Mouse (Mus musculus) liver, embryonic 14.5 days (tissue): ENCODE measurements around the gene Rcsd1. TPM values are rescaled to one million over a fixed set of nuclear protein-coding genes. Genes with fewer than 3 reads are reported as not detected.

Experiments
- ATAC-seq: fragments of 200-750 bp; cut with Nextera tagmentation; 2 replicates; pipeline ENCODE4 v1.8.0; 2017; ENCODE audit warnings: moderate number of reproducible peaks, mild to moderate bottlenecking, moderate library complexity; ENCODE audit not compliant: insufficient read depth
- DNase-seq, 3 experiments: peaks; one replicate each; pipeline ENCODE4 v3.0.0-alpha.2; 2012 to 2013; ENCODE audit warnings: low read depth in 3 of 3, low spot score in 3 of 3
- H3K27ac ChIP-seq: fragments of 300-500 bp; sonication (generic); 2 replicates; pipeline ENCODE4 v1.5.1; 2014; ENCODE audit warnings: moderate library complexity, mild to moderate bottlenecking, control low read depth, inconsistent platforms
- H3K27me3 ChIP-seq: fragments of 300-500 bp; sonication (generic); 2 replicates; pipeline ENCODE4 v1.6.1; 2014; ENCODE audit warnings: mild to moderate bottlenecking, low read length, moderate library complexity; ENCODE audit not compliant: control insufficient read depth, insufficient read depth
- H3K36me3 ChIP-seq: fragments of 300-500 bp; sonication (generic); replicated peaks from 2 replicates; pipeline ENCODE4 v1.6.1; 2014; ENCODE audit warnings: low read depth; ENCODE audit not compliant: control insufficient read depth, insufficient read depth
- H3K4me1 ChIP-seq, 2 experiments: fragments of 200-500 bp in 1 of 2; fragments of 300-500 bp in 1 of 2; sonication (generic) in 1 of 2; replicated peaks; 2 replicates each; pipeline ENCODE4 v1.6.1; 2012 to 2014; ENCODE audit warnings: antibody characterized with exemption in 1 of 2, inconsistent platforms in 1 of 2, low read length in 1 of 2; ENCODE audit not compliant: control insufficient read depth in 2 of 2, insufficient read depth in 2 of 2
- H3K4me2 ChIP-seq: fragments of 300-500 bp; sonication (generic); 2 replicates; pipeline ENCODE4 v1.6.1; 2014; ENCODE audit warnings: low read depth, mild to moderate bottlenecking, control low read depth, moderate library complexity
- H3K4me3 ChIP-seq, 2 experiments: fragments of 200-500 bp in 1 of 2; fragments of 300-500 bp in 1 of 2; sonication (generic) in 1 of 2; 2 replicates each; pipeline ENCODE4 v1.5.1; 2012 to 2014; ENCODE audit warnings: low read depth in 2 of 2, low read length in 2 of 2, mild to moderate bottlenecking in 2 of 2, control low read depth in 1 of 2, inconsistent platforms in 1 of 2, moderate library complexity in 1 of 2; ENCODE audit not compliant: insufficient read depth in 1 of 2
- H3K9ac ChIP-seq: fragments of 300-500 bp; sonication (generic); replicated peaks from 2 replicates; pipeline ENCODE4 v1.6.1; 2014; ENCODE audit warnings: mild to moderate bottlenecking, control low read depth, moderate library complexity
- H3K9me3 ChIP-seq: fragments of 300-500 bp; sonication (generic); 2 replicates; pipeline ENCODE4 v1.6.1; 2016; ENCODE audit warnings: low read length, mixed read lengths; ENCODE audit not compliant: control insufficient read depth
- CTCF ChIP-seq: IDR thresholded peaks from 2 replicates; pipeline ENCODE4 v1.5.1; 2016; ENCODE audit warnings: antibody characterized with exemption, low read depth, control low read depth
- EP300 ChIP-seq: IDR thresholded peaks from 2 replicates; pipeline ENCODE4 v1.6.1; 2016; ENCODE audit warnings: antibody characterized with exemption, low read depth
- WGBS: fragments of 180-500 bp; shearing (Covaris S2); extraction: QIAGEN DNeasy Blood & Tissue Kit; methylation state at CpG from one replicate; pipeline ENCODE4 v1.1.7; 2014; ENCODE audit not compliant: insufficient replicate concordance; 5-methylcytosine and 5-hydroxymethylcytosine counted together
- microRNA-seq: library from miRNA; unstranded; fragments of <30 nt; microRNA quantifications from one replicate; pipeline ENCODE4, GENCODE M21; 2016
- polyA plus RNA-seq, 2 experiments: library from polyadenylated mRNA; depleted of rRNA in 1 of 2; stranded (reverse) in 1 of 2; unstranded in 1 of 2; fragments of >200 nt; fragmentation: Nextera tagmentation in 1 of 2; extraction: Ambion mirVana in 1 of 2; gene quantifications; 2 replicates each; pipeline versions ENCODE4 v1.2.1 to v1.2.3; 2012 to 2014

Gene Rcsd1
- polyA plus RNA-seq, 2 experiments, result 2.4 to 4.8 TPM

- WGBS, result 65% methylated on average over 9 of the region's 10 CpGs
- no peak for ATAC-seq
Measured at GRCm38 (mm10) chr1:165601775-165602280, 107.7 kb downstream of the Rcsd1 start.

More at GRCm38 (mm10) chr1:165601775-165602280, 107.7 kb downstream of the Rcsd1 start:
- H3K9me3 ChIP-seq, result no peaks in the 10 kb centered on the region
- DNase-seq, result no peak
- no peak overlapping the region for H3K4me3 ChIP-seq
- no peaks in the 10 kb centered on the region for H3K27me3 ChIP-seq
- TF ChIP-seq EP300, result no peak
- TF ChIP-seq CTCF, result no peak
- no peak overlapping the region for H3K27ac ChIP-seq
- H3K4me1 ChIP-seq, result 0 out of 4 replicates have a peak, but pooled peaks cover 0 to 2% of the 10 kb centered on the region in 2 experiments
- H3K36me3 ChIP-seq, result no peaks in the 10 kb centered on the region
- no peak overlapping the region for H3K9ac ChIP-seq
- H3K4me2 ChIP-seq, result no peak overlapping the region

Small RNA genes within 50 kb of the gene (microRNA-seq; reads per million reads assigned to microRNA genes)
- gene Gm44458, result not detected

Other genes with a start within 250 kb of the Rcsd1 start
- gene Dcaf6, start 249.3 kb downstream of the Rcsd1 start, polyA plus RNA-seq (2012; rRNA removed), result 14.6 and 20.6 TPM in 2 replicates
- 13.5 and 15.2 TPM in 2 replicates for gene Dcaf6, start 249.3 kb downstream of the Rcsd1 start, polyA plus RNA-seq (2014; fragmentation: Nextera tagmentation; extraction: Ambion mirVana)
- gene Mpc2, start 249.1 kb downstream of the Rcsd1 start, polyA plus RNA-seq (2012; rRNA removed), result 46.7 and 65.2 TPM in 2 replicates
- gene Mpc2, start 249.1 kb downstream of the Rcsd1 start, polyA plus RNA-seq (2014; fragmentation: Nextera tagmentation; extraction: Ambion mirVana), result 270 and 275 TPM in 2 replicates
- gene Adcy10, start 224.6 kb downstream of the Rcsd1 start, polyA plus RNA-seq (2012; rRNA removed), result 0.01 and 0.08 TPM in 2 replicates
- 0.21 TPM in 1 of 2 replicates, not detected in the other for gene Adcy10, start 224.6 kb downstream of the Rcsd1 start, polyA plus RNA-seq (2014; fragmentation: Nextera tagmentation; extraction: Ambion mirVana)
- 18.1 and 19.4 TPM in 2 replicates for gene Mpzl1, start 75.2 kb downstream of the Rcsd1 start, polyA plus RNA-seq (2012; rRNA removed)
- 24.6 and 25.1 TPM in 2 replicates for gene Mpzl1, start 75.2 kb downstream of the Rcsd1 start, polyA plus RNA-seq (2014; fragmentation: Nextera tagmentation; extraction: Ambion mirVana)
- gene Creg1, start 54.0 kb upstream of the Rcsd1 start, polyA plus RNA-seq (2012; rRNA removed), result 81.8 and 106 TPM in 2 replicates
- gene Creg1, start 54.0 kb upstream of the Rcsd1 start, polyA plus RNA-seq (2014; fragmentation: Nextera tagmentation; extraction: Ambion mirVana), result 369 and 390 TPM in 2 replicates
- gene Cd247, start 78.9 kb upstream of the Rcsd1 start, polyA plus RNA-seq (2012; rRNA removed), result 0.04 and 0.07 TPM in 2 replicates
- 0.16 and 0.47 TPM in 2 replicates for gene Cd247, start 78.9 kb upstream of the Rcsd1 start, polyA plus RNA-seq (2014; fragmentation: Nextera tagmentation; extraction: Ambion mirVana)